Mouse (Mus musculus) left cerebral cortex, adult 2 months (tissue): ENCODE results near the gene Rabggta. TPM values are rescaled to one million over a fixed set of nuclear protein-coding genes. Genes with fewer than 3 reads are reported as not detected.

Experiments
- DNase-seq, 2 experiments: peaks; one replicate each; pipeline ENCODE4 v3.0.0; 2021 to 2022; ENCODE audit warnings: low spot score in 2 of 2, mixed read lengths in 1 of 2; ENCODE audit errors: extremely low spot score in 1 of 2
- H3K27ac ChIP-seq: fragments of 200-600 bp; 2 replicates; pipeline ENCODE4 v1.8.1; 2022
- H3K4me3 ChIP-seq: fragments of 200-600 bp; 2 replicates; pipeline ENCODE4 v1.8.1; 2022
- CTCF ChIP-seq: fragments of 200-600 bp; IDR thresholded peaks from 2 replicates; pipeline ENCODE4 v1.8.1; 2022; ENCODE audit warnings: antibody characterized with exemption, mild to moderate bottlenecking, moderate library complexity
- intact Hi-C: fragments of 180-260 bp; cut with DNase I; formaldehyde crosslinking; loops from one replicate; pipeline ENCODE4 v1.15.1; 2025
- total RNA-seq, 2 experiments: library from RNA; stranded (reverse); gene quantifications; 2 replicates each; pipeline ENCODE4 v1.2.3; 2021

Rabggta gene
- total RNA-seq, 2 experiments from 2014 or later = 50.2 to 51.3 TPM

DNA sequence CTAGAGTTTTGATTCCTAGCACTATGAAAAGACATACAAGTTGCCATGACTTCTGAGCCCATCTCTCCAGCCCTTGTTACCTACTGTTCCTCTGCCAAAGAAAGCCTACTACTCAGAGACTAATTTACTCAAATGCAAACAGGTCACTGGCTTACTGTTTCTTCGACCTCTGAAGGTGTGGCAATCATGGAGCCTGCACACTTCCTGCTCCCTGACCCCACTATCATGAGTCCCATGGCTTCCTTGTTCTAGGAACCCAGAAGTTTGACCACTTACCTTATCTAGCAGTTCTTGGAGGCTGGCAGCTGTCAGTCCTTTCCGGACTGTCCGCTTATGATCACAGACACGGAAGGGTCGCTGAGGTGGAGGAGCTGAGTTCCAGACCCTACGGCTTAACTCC is 35.5 kb upstream of the Rabggta start:
- intact Hi-C loops = no loop called here
- no peak for DNase-seq
- H3K27ac ChIP-seq = no peak overlapping the region
- no peak for TF ChIP-seq CTCF
- H3K4me3 ChIP-seq = no peak overlapping the region

- no peak; the same call in 1 of the 2 replicates for TF ChIP-seq CTCF
- intact Hi-C loops = no loop called here
- no peak for DNase-seq
- Histone ChIP-seq H3K27ac (no peak overlapping the region), H3K4me3 (no peak overlapping the region)
These were observed 25.2 kb upstream of the Rabggta start for GRCm38 (mm10) chr14:55747051-55747847.

GRCm38 (mm10) chr14:55745861-55746237 is 23.8 kb upstream of the Rabggta start:
- intact Hi-C loops = loop anchor here (2.0 kb wide), 1 partner anchor 23 kb away; the partner anchor contains the start of gene Rabggta
- no peak for TF ChIP-seq CTCF
- Histone ChIP-seq H3K27ac (peak overlapping the region; percentile 32; the same call in 1 of the 2 replicates), H3K4me3 (peak overlapping the region; percentile 82)
- DNase-seq = no peak

GRCm38 (mm10) chr14:55745180-55745860 is 23.3 kb upstream of the Rabggta start, which contains the start of the genes Dhrs1 and Nop9:
TSS of gene Dhrs1 (minus strand) at chr14:55745690.
TSS of gene Nop9 (plus strand) at chr14:55745693.
- H3K27ac ChIP-seq = peak within 1 kb of the TSS; percentile 69
- peak within 1 kb of the TSS; percentile 82 for H3K4me3 ChIP-seq
- intact Hi-C loops = loop anchor here (2.0 kb wide), 1 partner anchor 23 kb away; the partner anchor contains the start of gene Rabggta
- DNase-seq = peak; percentile 84 to 90
- TF ChIP-seq CTCF = no peak; the same call in none of the 2 replicates

DNA sequence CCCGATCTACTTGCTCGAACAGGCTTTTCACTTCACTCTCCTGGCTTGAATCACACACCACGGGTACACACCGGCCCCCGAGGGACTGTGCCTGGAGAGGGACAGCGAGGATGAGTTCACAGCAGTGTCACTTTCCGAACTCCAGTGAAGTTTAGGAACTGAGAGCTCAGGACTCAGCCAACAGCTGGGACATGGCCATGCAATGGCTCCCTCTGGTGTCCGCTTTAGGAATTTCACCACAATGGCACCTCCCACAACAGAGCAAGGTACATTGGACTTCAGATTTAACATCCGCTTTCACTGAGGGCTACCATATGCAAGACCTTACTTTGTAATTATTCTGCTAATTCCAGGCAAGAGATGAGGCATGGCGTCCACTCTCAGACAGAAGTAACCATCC is 21.6 kb upstream of the Rabggta start:
- TF ChIP-seq CTCF = peak; percentile 98
- Histone ChIP-seq H3K4me3 (no peak overlapping the region), H3K27ac (no peak overlapping the region)
- intact Hi-C loops = loop anchor here (1.0 to 2.0 kb wide), 2 partner anchors 21 to 61 kb away; partner anchors contain the start of gene Rabggta
- DNase-seq = peak; percentile 84 to 90

DNA sequence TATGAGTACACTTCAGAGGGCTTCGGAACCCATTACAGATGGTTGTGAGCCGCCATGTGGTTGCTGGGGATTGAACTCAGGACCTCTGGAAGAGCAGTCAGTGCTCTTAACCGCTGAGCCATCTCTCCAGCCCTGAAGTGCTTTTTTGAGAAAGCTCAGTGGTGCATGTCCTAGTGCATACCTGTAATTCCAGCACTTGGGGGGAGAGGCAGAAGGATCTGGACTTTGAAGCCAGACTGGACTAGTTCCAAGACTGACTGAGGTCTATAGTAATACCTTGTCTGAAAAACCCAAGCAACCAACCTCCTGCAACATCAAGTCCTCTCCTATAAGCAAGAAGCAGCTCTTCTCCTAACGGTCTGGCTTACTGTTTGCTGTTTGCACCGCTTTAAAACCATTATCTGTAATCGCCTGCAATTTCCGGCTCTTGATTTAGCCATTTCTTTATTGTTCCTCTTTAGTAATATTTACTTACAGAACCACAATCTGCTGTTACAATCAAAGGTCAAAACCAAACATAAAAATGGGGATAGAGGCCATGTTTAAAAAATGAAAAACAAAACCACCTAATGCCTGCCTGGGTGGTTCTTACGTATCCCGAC is 15.1 kb upstream of the Rabggta start:
- Histone ChIP-seq H3K4me3 (no peak overlapping the region), H3K27ac (no peak overlapping the region)
- no peak for TF ChIP-seq CTCF
- intact Hi-C loops = no loop called here
- no peak for DNase-seq

- Histone ChIP-seq H3K4me3 (no peak overlapping the region), H3K27ac (no peak overlapping the region)
- DNase-seq = no peak
- no peak for TF ChIP-seq CTCF
- intact Hi-C loops = no loop called here
These were observed 13.7 kb upstream of the Rabggta start for GRCm38 (mm10) chr14:55735758-55736157.

DNA sequence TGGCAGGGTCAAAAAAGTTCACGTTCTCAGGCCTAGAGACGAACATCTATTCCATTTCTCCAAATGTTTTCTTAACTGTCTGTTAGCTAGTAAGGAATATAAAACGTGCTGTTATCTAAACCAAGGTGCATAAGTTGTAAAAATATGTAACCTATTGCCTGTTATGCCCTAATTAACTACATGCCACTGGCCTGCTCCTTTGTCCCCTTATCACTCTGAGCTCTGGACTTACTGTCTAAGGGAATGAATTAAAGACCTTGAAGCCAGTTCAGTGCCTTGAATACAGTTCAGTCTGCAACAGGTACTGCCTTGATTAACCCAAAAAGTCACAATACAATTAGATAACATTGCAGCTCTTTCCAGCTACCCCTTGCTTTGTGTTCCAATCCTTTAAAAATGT is 13.3 kb upstream of the Rabggta start:
- no peak for TF ChIP-seq CTCF
- Histone ChIP-seq H3K4me3 (no peak overlapping the region), H3K27ac (no peak overlapping the region)
- DNase-seq = no peak
- intact Hi-C loops = no loop called here

GRCm38 (mm10) chr14:55734869-55735268 is 12.8 kb upstream of the Rabggta start:
- no peak for TF ChIP-seq CTCF
- DNase-seq = no peak
- Histone ChIP-seq H3K27ac (no peak overlapping the region), H3K4me3 (no peak overlapping the region)
- intact Hi-C loops = no loop called here

- DNase-seq = no peak
- TF ChIP-seq CTCF = no peak
- Histone ChIP-seq H3K4me3 (no peak overlapping the region), H3K27ac (no peak overlapping the region)
- intact Hi-C loops = no loop called here
These were observed 11.8 kb upstream of the Rabggta start for GRCm38 (mm10) chr14:55733889-55734288.

DNA sequence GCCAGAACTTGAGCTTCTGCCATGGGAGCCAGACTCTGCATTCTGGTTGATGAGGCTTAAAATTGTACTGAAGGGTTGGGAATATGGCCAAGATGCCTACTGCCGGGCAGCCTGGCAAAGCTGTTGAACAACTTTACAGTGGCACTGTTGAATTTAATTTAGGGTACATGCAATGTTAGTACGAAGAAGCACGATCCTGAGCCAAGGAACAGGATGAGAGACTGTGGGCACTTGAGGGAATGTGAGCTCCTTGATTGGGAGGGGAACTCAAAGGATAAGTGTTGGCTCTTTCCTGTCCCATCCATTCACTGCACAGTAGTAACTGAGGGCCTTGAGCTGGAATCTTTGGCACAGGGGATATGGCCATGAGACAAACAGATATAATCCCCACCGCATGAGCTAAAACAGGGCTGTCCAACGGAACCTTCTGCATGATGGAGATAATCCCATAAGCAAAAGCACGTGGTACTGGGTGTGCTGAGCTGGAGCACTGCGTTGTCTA is 8.5 kb upstream of the Rabggta start:
- TF ChIP-seq CTCF = no peak

More for the DNA sequence above, 8.5 kb upstream of the Rabggta start:
- DNase-seq = no peak
- intact Hi-C loops = no loop called here
- H3K27ac ChIP-seq = no peak overlapping the region; the same call in 1 of the 2 replicates
- H3K4me3 ChIP-seq = no peak overlapping the region
